Mouse (Mus musculus) lung, postnatal 0 days (tissue): ENCODE results near the gene Hikeshi. TPM values are rescaled to one million over a fixed set of nuclear protein-coding genes. Genes with fewer than 3 reads are reported as not detected.
A peak's percentile ranks its signal among the peaks of the same experiment; 100 is the strongest.

Experiments used
- ATAC-seq: fragments of 200-750 bp; cut with Nextera tagmentation; 2 replicates; pipeline ENCODE4 v1.8.0; 2017; ENCODE audit warnings: moderate library complexity
- DNase-seq: peaks from one replicate; pipeline ENCODE4 v3.0.0-alpha.2; 2016; ENCODE audit warnings: low spot score
- H3K27ac ChIP-seq: fragments of 300-500 bp; sonication (generic); 2 replicates; pipeline ENCODE4 v1.5.1; 2014; ENCODE audit warnings: antibody characterized with exemption, mild to moderate bottlenecking, low read length, mixed read lengths
- H3K27me3 ChIP-seq: fragments of 300-500 bp; sonication (generic); replicated peaks from 2 replicates; pipeline ENCODE4 v1.6.1; 2014; ENCODE audit warnings: low read length, mixed read lengths; ENCODE audit not compliant: insufficient read depth
- H3K36me3 ChIP-seq: fragments of 300-500 bp; sonication (generic); 2 replicates; pipeline ENCODE4 v1.6.1; 2014; ENCODE audit warnings: low read length, mixed read lengths; ENCODE audit not compliant: insufficient read depth
- H3K4me1 ChIP-seq: fragments of 300-500 bp; sonication (generic); 2 replicates; pipeline ENCODE4 v1.6.1; 2014; ENCODE audit warnings: antibody characterized with exemption, low read depth, low read length, mixed read lengths; ENCODE audit not compliant: insufficient read depth
- H3K4me2 ChIP-seq: fragments of 300-500 bp; sonication (generic); replicated peaks from 2 replicates; pipeline ENCODE4 v1.6.1; 2014; ENCODE audit warnings: low read depth, mild to moderate bottlenecking, low read length, moderate library complexity, mixed read lengths
- H3K4me3 ChIP-seq: fragments of 300-500 bp; sonication (generic); 2 replicates; pipeline ENCODE4 v1.5.1; 2014; ENCODE audit warnings: low read depth, low read length
- H3K9ac ChIP-seq: fragments of 300-500 bp; sonication (generic); replicated peaks from 2 replicates; pipeline ENCODE4 v1.6.1; 2014; ENCODE audit warnings: low read depth, mild to moderate bottlenecking
- H3K9me3 ChIP-seq: fragments of 300-500 bp; sonication (generic); 2 replicates; pipeline ENCODE4 v1.6.1; 2016; ENCODE audit warnings: low read length, mixed read lengths
- CTCF ChIP-seq: IDR thresholded peaks from 2 replicates; pipeline ENCODE4 v1.5.1; 2016; ENCODE audit warnings: antibody characterized with exemption, mild to moderate bottlenecking
- EP300 ChIP-seq: IDR thresholded peaks from 2 replicates; pipeline ENCODE4 v1.6.1; 2016; ENCODE audit warnings: antibody characterized with exemption, mild to moderate bottlenecking, control low read depth
- WGBS: fragments of 180-500 bp; shearing (Covaris S2); extraction: QIAGEN DNeasy Blood & Tissue Kit; methylation state at CpG from one replicate; pipeline ENCODE4 v1.1.7; 2014; 5-methylcytosine and 5-hydroxymethylcytosine counted together
- polyA plus RNA-seq: library from polyadenylated mRNA; unstranded; fragments of >200 nt; fragmentation: Nextera tagmentation; extraction: Ambion mirVana; gene quantifications from 2 replicates; pipeline ENCODE4 v1.2.1, GENCODE M21; 2015

Gene Hikeshi
- polyA plus RNA-seq, 1 experiment from 2014 or later = 70.6 TPM

GRCm38 (mm10) chr7:89908899-89909621, 31.9 kb downstream of the Hikeshi start:
- no peak overlapping the region for H3K9ac ChIP-seq
- no peaks in the 10 kb centered on the region for H3K36me3 ChIP-seq
- no peak overlapping the region for H3K27ac ChIP-seq
- ATAC-seq = no peak
- WGBS = 72% methylated on average over 20 of the region's 20 CpGs
- H3K27me3 ChIP-seq = no peaks in the 10 kb centered on the region
- no peak for TF ChIP-seq EP300
- TF ChIP-seq CTCF = no peak
- no peaks in the 10 kb centered on the region for H3K9me3 ChIP-seq
- no peak overlapping the region for H3K4me2 ChIP-seq
- H3K4me1 ChIP-seq = no peaks in the 10 kb centered on the region
- DNase-seq = no peak
- H3K4me3 ChIP-seq = no peak overlapping the region

- no peaks in the 10 kb centered on the region for H3K4me1 ChIP-seq
- H3K4me2 ChIP-seq = no peak overlapping the region
- peak; percentile 21; the same call in 1 of the 2 replicates for ATAC-seq
- no peak overlapping the region for H3K27ac ChIP-seq
- no peaks in the 10 kb centered on the region for H3K36me3 ChIP-seq
- H3K4me3 ChIP-seq = no peak overlapping the region
- H3K9ac ChIP-seq = no peak overlapping the region
- TF ChIP-seq CTCF (no peak), EP300 (no peak)
- DNase-seq = peak; percentile 20
- H3K9me3 ChIP-seq = no peaks in the 10 kb centered on the region
- H3K27me3 ChIP-seq = no peaks in the 10 kb centered on the region
- WGBS = 44% methylated on average over 7 of the region's 7 CpGs
Measured at GRCm38 (mm10) chr7:89908421-89908820, 32.6 kb downstream of the Hikeshi start.

- H3K27ac ChIP-seq = no peak overlapping the region
- H3K9me3 ChIP-seq = no peaks in the 10 kb centered on the region
- peak; percentile 61; the same call in 1 of the 2 replicates for ATAC-seq
- no peaks in the 10 kb centered on the region for H3K36me3 ChIP-seq
- DNase-seq = peak; percentile 86
- no peak overlapping the region for H3K4me3 ChIP-seq
- TF ChIP-seq EP300 = no peak
- peak; percentile 94 for TF ChIP-seq CTCF
- no peak overlapping the region for H3K9ac ChIP-seq
- no peak overlapping the region for H3K4me2 ChIP-seq
- WGBS = 17% methylated on average over 8 of the region's 8 CpGs
- no peaks in the 10 kb centered on the region for H3K4me1 ChIP-seq
- H3K27me3 ChIP-seq = no peaks in the 10 kb centered on the region
Measured at GRCm38 (mm10) chr7:89907950-89908349, 33.1 kb downstream of the Hikeshi start.

GRCm38 (mm10) chr7:89903442-89904343, 37.3 kb downstream of the Hikeshi start, which contains the start of gene Ccdc81:
Ccdc81 (minus strand) TSS chr7:89903629.
- peak within 1 kb of the TSS; percentile 29; the same call in 1 of the 2 replicates for H3K4me2 ChIP-seq
- H3K4me1 ChIP-seq = no peaks in the 10 kb centered on the region
- WGBS = 30% methylated on average over 22 of the region's 22 CpGs
- H3K4me3 ChIP-seq = no peak within 1 kb of the TSS
- no peaks in the 10 kb centered on the region for H3K27me3 ChIP-seq
- H3K36me3 ChIP-seq = no peaks in the 10 kb centered on the region
- TF ChIP-seq CTCF (no peak), EP300 (no peak)
- H3K9me3 ChIP-seq = no peaks in the 10 kb centered on the region
- DNase-seq (no peak), ATAC-seq (peak; percentile 47; the same call in 1 of the 2 replicates)
- no peak within 1 kb of the TSS for H3K9ac ChIP-seq
- H3K27ac ChIP-seq = no peak within 1 kb of the TSS

- no peak for TF ChIP-seq CTCF
- TF ChIP-seq EP300 = no peak
- no peak overlapping the region for H3K4me3 ChIP-seq
- WGBS = 74% methylated on average over 8 of the region's 8 CpGs
- no peak overlapping the region for H3K27ac ChIP-seq
- H3K4me1 ChIP-seq = no peaks in the 10 kb centered on the region
- no peak for DNase-seq
- ATAC-seq = no peak
- H3K9ac ChIP-seq = no peak overlapping the region
- no peaks in the 10 kb centered on the region for H3K9me3 ChIP-seq
- peak overlapping the region; percentile 29; the same call in 1 of the 2 replicates for H3K4me2 ChIP-seq
- no peaks in the 10 kb centered on the region for H3K27me3 ChIP-seq
- H3K36me3 ChIP-seq = no peaks in the 10 kb centered on the region
Measured at GRCm38 (mm10) chr7:89903007-89903406, 38.0 kb downstream of the Hikeshi start.

GRCm38 (mm10) chr7:89891856-89892255, 49.1 kb downstream of the Hikeshi start:
- no peak overlapping the region for H3K9ac ChIP-seq
- 36% methylated on average over 4 of the region's 4 CpGs for WGBS

More at GRCm38 (mm10) chr7:89891856-89892255, 49.1 kb downstream of the Hikeshi start:
- H3K9me3 ChIP-seq = no peaks in the 10 kb centered on the region
- DNase-seq (no peak), ATAC-seq (no peak)
- no peak overlapping the region for H3K4me3 ChIP-seq
- no peak overlapping the region for H3K4me2 ChIP-seq
- H3K36me3 ChIP-seq = no peaks in the 10 kb centered on the region
- H3K27ac ChIP-seq = no peak overlapping the region
- H3K4me1 ChIP-seq = no peaks in the 10 kb centered on the region
- no peaks in the 10 kb centered on the region for H3K27me3 ChIP-seq
- peak; percentile 38 for TF ChIP-seq CTCF
- TF ChIP-seq EP300 = no peak
